Mouse (Mus musculus) forebrain, postnatal 0 days (tissue): ENCODE data around the gene Ppip5k2. TPM values are rescaled to one million over a fixed set of nuclear protein-coding genes. Genes with fewer than 3 reads are reported as not detected.

Source experiments
- ATAC-seq: fragments of 200-750 bp; cut with Nextera tagmentation; 2 replicates; pipeline ENCODE4 v1.8.0; 2017; ENCODE audit warnings: mild to moderate bottlenecking, moderate library complexity
- DNase-seq: peaks from one replicate; pipeline ENCODE4 v3.0.0-alpha.2; 2015
- H3K27ac ChIP-seq: fragments of 300-500 bp; sonication (generic); 2 replicates; pipeline ENCODE4 v1.5.1; 2014; ENCODE audit warnings: low read depth, mild to moderate bottlenecking, antibody characterized with exemption, low read length, moderate library complexity, mixed read lengths
- H3K27me3 ChIP-seq: fragments of 300-500 bp; sonication (generic); 2 replicates; pipeline ENCODE4 v1.6.1; 2014; ENCODE audit warnings: mild to moderate bottlenecking, low read length, mixed read lengths; ENCODE audit not compliant: insufficient read depth
- H3K36me3 ChIP-seq: fragments of 300-500 bp; sonication (generic); 2 replicates; pipeline ENCODE4 v1.6.1; 2014; ENCODE audit warnings: mild to moderate bottlenecking, moderate library complexity; ENCODE audit not compliant: insufficient read depth
- H3K4me1 ChIP-seq: fragments of 300-500 bp; sonication (generic); 2 replicates; pipeline ENCODE4 v1.6.1; 2014; ENCODE audit warnings: antibody characterized with exemption; ENCODE audit not compliant: insufficient read depth
- H3K4me2 ChIP-seq: fragments of 300-500 bp; sonication (generic); 2 replicates; pipeline ENCODE4 v1.6.1; 2014; ENCODE audit warnings: low read depth, mild to moderate bottlenecking, moderate library complexity
- H3K4me3 ChIP-seq: fragments of 300-500 bp; sonication (generic); 2 replicates; pipeline ENCODE4 v1.5.1; 2014; ENCODE audit warnings: low read depth, low read length, mixed read lengths
- H3K9ac ChIP-seq: fragments of 300-500 bp; sonication (generic); 2 replicates; pipeline ENCODE4 v1.6.1; 2014; ENCODE audit warnings: mild to moderate bottlenecking
- H3K9me3 ChIP-seq: fragments of 300-500 bp; sonication (generic); 2 replicates; pipeline ENCODE4 v1.6.1; 2016; ENCODE audit warnings: low read length
- CTCF ChIP-seq: sonication (generic); IDR thresholded peaks from 2 replicates; pipeline ENCODE4 v1.5.1; 2016; ENCODE audit warnings: antibody characterized with exemption, control low read depth, low read depth
- WGBS: fragments of 180-500 bp; shearing (Covaris S2); extraction: QIAGEN DNeasy Blood & Tissue Kit; methylation state at CpG from one replicate; pipeline ENCODE4 v1.1.7; 2014; 5-methylcytosine and 5-hydroxymethylcytosine counted together
- polyA plus RNA-seq: library from polyadenylated mRNA; unstranded; fragments of >200 nt; fragmentation: Nextera tagmentation; extraction: Ambion mirVana; gene quantifications from 2 replicates; pipeline ENCODE4 v1.2.1, GENCODE M21; 2015
- total RNA-seq: library from RNA; depleted of rRNA; stranded (reverse); fragments of >200 nt; gene quantifications from 2 replicates; pipeline ENCODE4 v1.2.3, GENCODE M21; 2014; rRNA removed

Ppip5k2 gene
- total and polyA plus RNA-seq, 2 experiments from 2014 or later = 25.0 to 62.0 TPM

- no peaks in the 10 kb centered on the region for H3K27me3 ChIP-seq
- WGBS = 100% methylated on average over 1 of the region's 1 CpGs
- no peak for DNase-seq
- H3K4me1 ChIP-seq = no peaks in the 10 kb centered on the region
- no peak overlapping the region for H3K9ac ChIP-seq
- H3K36me3 ChIP-seq = no peaks in the 10 kb centered on the region
- ATAC-seq = no peak
- TF ChIP-seq CTCF = no peak
- no peak overlapping the region for H3K4me3 ChIP-seq
- no peak overlapping the region for H3K4me2 ChIP-seq
- no peak overlapping the region for H3K27ac ChIP-seq
- no peaks in the 10 kb centered on the region for H3K9me3 ChIP-seq
Observed at GRCm38 (mm10) chr1:97667288-97667687, 102.9 kb downstream of the Ppip5k2 start.

GRCm38 (mm10) chr1:97662324-97662723 lies 107.9 kb downstream of the Ppip5k2 start:
- ATAC-seq = no peak
- no peaks in the 10 kb centered on the region for H3K36me3 ChIP-seq
- peak overlapping the region; percentile 88 for H3K4me3 ChIP-seq
- DNase-seq = no peak
- H3K27ac ChIP-seq = peak overlapping the region; percentile 98
- WGBS = 18% methylated on average over 7 of the region's 7 CpGs
- H3K27me3 ChIP-seq = no peaks in the 10 kb centered on the region
- peak overlapping the region; percentile 83 for H3K9ac ChIP-seq
- no peaks in the 10 kb centered on the region for H3K9me3 ChIP-seq
- no peak for TF ChIP-seq CTCF
- H3K4me1 ChIP-seq = peaks cover 20% of the 10 kb centered on the region
- H3K4me2 ChIP-seq = peak overlapping the region; percentile 74

- no peaks in the 10 kb centered on the region for H3K36me3 ChIP-seq
- ATAC-seq = peak; percentile 93
- 3% methylated on average over 84 of the region's 106 CpGs for WGBS
- TF ChIP-seq CTCF = no peak
- H3K4me3 ChIP-seq = peak within 1 kb of the TSS; percentile 88
- DNase-seq = peak; percentile 92
- H3K9ac ChIP-seq = peak within 1 kb of the TSS; percentile 83
- peaks cover 20% of the 10 kb centered on the region for H3K4me1 ChIP-seq
- H3K27me3 ChIP-seq = no peaks in the 10 kb centered on the region
- H3K27ac ChIP-seq = peak within 1 kb of the TSS; percentile 98
- peak within 1 kb of the TSS; percentile 74 for H3K4me2 ChIP-seq
- no peaks in the 10 kb centered on the region for H3K9me3 ChIP-seq
Observed at GRCm38 (mm10) chr1:97661406-97662241, 108.6 kb downstream of the Ppip5k2 start, which contains the start of gene D1Ertd622e. D1Ertd622e (minus strand) TSS chr1:97662074.

GRCm38 (mm10) chr1:97660687-97661405 lies 109.4 kb downstream of the Ppip5k2 start:
- H3K27me3 ChIP-seq = no peaks in the 10 kb centered on the region
- DNase-seq (peak; percentile 81), ATAC-seq (peak; percentile 19)
- WGBS = 1% methylated on average over 80 of the region's 93 CpGs
- no peaks in the 10 kb centered on the region for H3K36me3 ChIP-seq
- H3K4me2 ChIP-seq = peak overlapping the region; percentile 74
- peak overlapping the region; percentile 88 for H3K4me3 ChIP-seq
- peaks cover 20% of the 10 kb centered on the region for H3K4me1 ChIP-seq
- H3K9ac ChIP-seq = peak overlapping the region; percentile 83
- peak overlapping the region; percentile 98 for H3K27ac ChIP-seq
- TF ChIP-seq CTCF = peak; percentile 48; the same call in 1 of the 2 replicates
- no peaks in the 10 kb centered on the region for H3K9me3 ChIP-seq

GRCm38 (mm10) chr1:97659405-97659804 lies 110.8 kb downstream of the Ppip5k2 start:
- H3K4me3 ChIP-seq = peak overlapping the region; percentile 88
- WGBS = 19% methylated on average over 7 of the region's 7 CpGs
- no peak overlapping the region for H3K27ac ChIP-seq
- DNase-seq (no peak), ATAC-seq (no peak)
- no peaks in the 10 kb centered on the region for H3K9me3 ChIP-seq
- peak overlapping the region; percentile 74 for H3K4me2 ChIP-seq
- no peaks in the 10 kb centered on the region for H3K27me3 ChIP-seq
- H3K36me3 ChIP-seq = no peaks in the 10 kb centered on the region
- H3K4me1 ChIP-seq = peaks cover 23% of the 10 kb centered on the region
- 0 out of 2 replicates have a peak overlapping the region, but pooled peaks have one; percentile 83 for H3K9ac ChIP-seq
- no peak for TF ChIP-seq CTCF

- ATAC-seq (no peak), DNase-seq (no peak)
- Histone ChIP-seq H3K4me2 (peak overlapping the region; percentile 14; the same call in 1 of the 2 replicates), H3K27ac (no peak overlapping the region), H3K27me3 (no peaks in the 10 kb centered on the region), H3K4me1 (peaks cover 23% of the 10 kb centered on the region), H3K9ac (no peak overlapping the region), H3K9me3 (no peaks in the 10 kb centered on the region), H3K36me3 (no peaks in the 10 kb centered on the region), H3K4me3 (no peak overlapping the region)
- 56% methylated on average over 2 of the region's 2 CpGs for WGBS
- TF ChIP-seq CTCF = no peak
Observed at GRCm38 (mm10) chr1:97657786-97658185, 112.4 kb downstream of the Ppip5k2 start.

- DNase-seq (no peak), ATAC-seq (no peak)
- Histone ChIP-seq H3K9me3 (no peaks in the 10 kb centered on the region), H3K4me3 (no peak overlapping the region), H3K4me2 (no peak overlapping the region), H3K9ac (no peak overlapping the region), H3K36me3 (no peaks in the 10 kb centered on the region), H3K4me1 (peaks cover 23% of the 10 kb centered on the region), H3K27me3 (no peaks in the 10 kb centered on the region), H3K27ac (no peak overlapping the region)
- TF ChIP-seq CTCF = no peak
- WGBS = 71% methylated on average over 2 of the region's 2 CpGs
Observed at GRCm38 (mm10) chr1:97657201-97657600, 113.0 kb downstream of the Ppip5k2 start.

Other genes starting within 250 kb of the Ppip5k2 start
- gene D1Ertd622e, start 108.3 kb downstream of the Ppip5k2 start, total RNA-seq = 30.1 and 48.7 TPM in 2 replicates
- gene D1Ertd622e, start 108.3 kb downstream of the Ppip5k2 start, polyA plus RNA-seq = 59.2 and 60.0 TPM in 2 replicates
- 6.2 and 8.1 TPM in 2 replicates for gene Gin1, start 239 bp downstream of the Ppip5k2 start, total RNA-seq
- 10.7 and 13.6 TPM in 2 replicates for gene Gin1, start 239 bp downstream of the Ppip5k2 start, polyA plus RNA-seq